Comparison of ENCODE assay signal across 9 mouse cellular contexts in the genomic region with DNA sequence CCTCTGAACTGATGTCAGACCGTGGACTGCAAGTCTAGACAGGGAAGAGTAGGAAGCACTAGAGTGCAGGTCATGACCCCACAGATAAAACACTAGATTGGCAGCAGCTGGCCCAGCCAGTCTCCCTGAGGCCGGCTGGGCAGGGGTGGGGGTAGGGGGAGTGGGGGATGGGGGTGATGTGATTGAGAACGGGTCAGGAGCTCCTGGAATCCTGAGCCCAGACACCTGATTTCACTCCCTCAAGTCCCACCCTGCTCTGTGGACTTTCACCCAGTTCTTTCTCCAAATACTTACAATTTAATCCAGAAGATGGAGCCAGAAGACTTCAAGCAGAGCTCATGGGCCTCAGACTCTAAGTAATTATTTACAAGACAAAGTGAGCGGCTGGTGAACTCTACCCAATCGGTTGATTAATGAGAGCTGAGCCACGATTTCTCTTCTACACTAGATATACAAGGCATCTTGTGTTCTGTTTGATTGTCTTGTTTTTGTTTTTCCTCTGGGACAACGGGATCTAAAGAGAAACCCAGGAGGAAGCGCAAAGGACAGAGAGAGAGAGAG. TPM values are rescaled to one million over a fixed set of nuclear protein-coding genes. Genes with fewer than 3 reads are reported as not detected.
DNase-seq lines count a peak whose midpoint lies in the region; ATAC-seq and TF ChIP-seq lines count a peak whose summit lies in the region.
"Had no signal": no experiment of that assay in that cellular context is flagged by ENCODE, and none has a peak within 500 bp of the region (broad histone marks: within the 10 kb centered on the region; RNA-seq: fewer than 3 reads in every experiment).

No protein-coding gene starts in this region.

- no peaks in the 10 kb centered on the region for H3K9me3 ChIP-seq in kidney, embryonic 16.5 days (ENCODE audit: low read length)
- no peaks in the 10 kb centered on the region for H3K9me3 ChIP-seq in midbrain, embryonic 15.5 days

- ATAC-seq in kidney, embryonic 16.5 days (ENCODE audit: low FRiP score, low TSS enrichment) = peak; percentile 86
- ATAC-seq in midbrain, embryonic 15.5 days (replicated peaks) = peak; percentile 48

- 7% methylated on average over 8 of the region's 8 CpGs for WGBS in kidney, embryonic 16.5 days
- 11% methylated on average over 8 of the region's 8 CpGs for WGBS in midbrain, embryonic 15.5 days
- WGBS in thymus, adult 2 months = 52% methylated on average over 8 of the region's 8 CpGs

- TF ChIP-seq POLR2A in embryonic fibroblast, embryonic 13.5 days (IDR thresholded peaks at IDR 0.05; ENCODE audit: low read depth, low read length) = no peak
- no peak for TF ChIP-seq POLR2A in thymus, adult 2 months (IDR thresholded peaks at IDR 0.05; ENCODE audit: control insufficient read depth, extremely low read depth, insufficient read depth, low read length, poor library complexity)

- H3K9ac ChIP-seq in kidney, embryonic 16.5 days (replicated peaks; ENCODE audit: low read length) = 0 out of 2 replicates have a peak overlapping the region, but pooled peaks have one; percentile 9
- no peak overlapping the region for H3K9ac ChIP-seq in midbrain, embryonic 15.5 days
- H3K9ac ChIP-seq: liver, embryonic 14.5 days had no signal

- no peaks in the 10 kb centered on the region for H3K4me1 ChIP-seq in embryonic fibroblast, embryonic 13.5 days (ENCODE audit: control insufficient read depth, insufficient read depth, low read length)
- peaks cover 19% of the 10 kb centered on the region for H3K4me1 ChIP-seq in kidney, embryonic 16.5 days (ENCODE audit: insufficient read depth, low read length)
- H3K4me1 ChIP-seq in midbrain, embryonic 15.5 days = no peaks in the 10 kb centered on the region
- H3K4me1 ChIP-seq in thymus, adult 2 months (replicated peaks; ENCODE audit: control insufficient read depth, insufficient read depth, low read length) = no peaks in the 10 kb centered on the region

- H3K27me3 ChIP-seq in kidney, embryonic 16.5 days (ENCODE audit: insufficient read depth, low read length) = no peaks in the 10 kb centered on the region
- peaks cover 1% of the 10 kb centered on the region; the same call in 1 of the 2 replicates for H3K27me3 ChIP-seq in midbrain, embryonic 15.5 days (replicated peaks)
- no peaks in the 10 kb centered on the region for H3K27me3 ChIP-seq in thymus, adult 2 months (ENCODE audit: control insufficient read depth, insufficient read depth, low read length)

- peak overlapping the region; percentile 36 for H3K4me2 ChIP-seq in kidney, embryonic 16.5 days (replicated peaks; ENCODE audit: low read depth, low read length)
- no peak overlapping the region for H3K4me2 ChIP-seq in midbrain, embryonic 15.5 days

- no peak for DNase-seq in layer of hippocampus, adult 2 months (ENCODE audit: low spot score in 2 of 2)
- no peak for DNase-seq in layer of hippocampus, adult 8-10 months (ENCODE audit: low spot score in 2 of 2)
- no peak for DNase-seq in thymus, adult 2 months
- DNase-seq in c-Kit-positive CD71-positive TER-119-positive erythroid progenitor cells, embryonic 14.5 days (ENCODE audit: low spot score) = no peak
- no peak for DNase-seq in thymus, postnatal 14 days

- peak; percentile 70 for TF ChIP-seq CTCF in layer of hippocampus, adult 2 months (conservative IDR thresholded peaks at IDR 0.05)
- TF ChIP-seq CTCF in embryonic fibroblast, embryonic 13.5 days (IDR thresholded peaks at IDR 0.05; ENCODE audit: borderline replicate concordance, insufficient read depth, low read length) = no peak
- no peak for TF ChIP-seq CTCF in thymus, adult 2 months (IDR thresholded peaks at IDR 0.05; ENCODE audit: borderline replicate concordance, control insufficient read depth, extremely low read depth, insufficient read depth, low read length, poor library complexity)

- H3K4me3 ChIP-seq in layer of hippocampus, adult 2 months = no peak overlapping the region
- no peak overlapping the region for H3K4me3 ChIP-seq in embryonic fibroblast, embryonic 13.5 days (ENCODE audit: insufficient read depth, low read length)
- H3K4me3 ChIP-seq in kidney, embryonic 16.5 days (ENCODE audit: low read length) = 0 out of 2 replicates have a peak overlapping the region, but pooled peaks have one; percentile 6
- no peak overlapping the region for H3K4me3 ChIP-seq in midbrain, embryonic 15.5 days
- no peak overlapping the region for H3K4me3 ChIP-seq in thymus, adult 2 months (ENCODE audit: control insufficient read depth, insufficient read depth, low read length)

- no peak overlapping the region for H3K27ac ChIP-seq in layer of hippocampus, adult 2 months
- H3K27ac ChIP-seq in embryonic fibroblast, embryonic 13.5 days (ENCODE audit: insufficient read depth, low read length) = peak overlapping the region; percentile 67
- peak overlapping the region; percentile 13; the same call in 1 of the 2 replicates for H3K27ac ChIP-seq in kidney, embryonic 16.5 days (ENCODE audit: low read length)
- H3K27ac ChIP-seq in midbrain, embryonic 15.5 days = no peak overlapping the region
- H3K27ac ChIP-seq in thymus, adult 2 months (ENCODE audit: control insufficient read depth, insufficient read depth, low read length) = no peak overlapping the region
- H3K27ac ChIP-seq: liver, embryonic 14.5 days had no signal

- H3K36me3 ChIP-seq in kidney, embryonic 16.5 days (ENCODE audit: insufficient read depth, low read length) = no peaks in the 10 kb centered on the region
- no peaks in the 10 kb centered on the region for H3K36me3 ChIP-seq in midbrain, embryonic 15.5 days (replicated peaks)
- no peaks in the 10 kb centered on the region for H3K36me3 ChIP-seq in thymus, adult 2 months (ENCODE audit: control insufficient read depth, insufficient read depth, low read length)

RNA-seq across cellular contexts. Expression of a gene that starts 7.7 kb away (rescaled TPM):
- total RNA-seq in layer of hippocampus, adult 2 months (2021) = not detected
- total RNA-seq in layer of hippocampus, adult 8-10 months (2022) = under 1 TPM in 2 of 4 experiments, not detected in 2; 0.27 to 0.72 TPM
- 0.70 TPM in 1 of 2 replicates, not detected in the other for polyA plus RNA-seq in embryonic fibroblast, embryonic 13.5 days (2011; ENCODE audit: insufficient read length, low read depth, missing spikeins)
- polyA plus RNA-seq in kidney, embryonic 16.5 days (2015; fragmentation: Nextera tagmentation; extraction: Ambion mirVana) = 13.2 and 13.5 TPM in 2 replicates
- 1.1 and 1.2 TPM in 2 replicates for polyA plus RNA-seq in midbrain, embryonic 15.5 days (2015; fragmentation: Nextera tagmentation; extraction: Ambion mirVana)
- 0.69 and 0.82 TPM in 2 replicates for polyA plus RNA-seq in thymus, adult 2 months (2012; rRNA removed)

Comparison
In these comparisons a context has a peak if more than half of its experiments do, and no peak if none do; other contexts are left out.
1. H3K27ac ChIP-seq: peak in embryonic fibroblast, embryonic 13.5 days (single experiment) and kidney, embryonic 16.5 days (single experiment); none in layer of hippocampus, adult 2 months (single experiment), midbrain, embryonic 15.5 days (single experiment) and thymus, adult 2 months (single experiment).